Mouse (Mus musculus): ENCODE measurements around the gene Ugt1a10. TPM values are rescaled to one million over a fixed set of nuclear protein-coding genes. Genes with fewer than 3 reads are reported as not detected.
"Not testable (repeated sequence)": the region's sequence is repeated elsewhere in the genome, so short reads cannot be mapped to it uniquely, and the experiment has no call there.

The Ugt1a10 gene
- polyA plus RNA-seq, 1 experiment from 2014 or later: not detected

GRCm38 (mm10) chr1:88138145-88138544 lies 83.0 kb downstream of the Ugt1a10 start:
- no peaks in the 10 kb centered on the region for H3K36me3 ChIP-seq (ENCODE audit: control insufficient read depth, insufficient read depth, low read length)
- no peak overlapping the region for H3K4me3 ChIP-seq (replicated peaks; ENCODE audit: low read depth, low read length)
- WGBS: 96% methylated on average over 1 of the region's 1 CpGs
- no peaks in the 10 kb centered on the region for H3K4me1 ChIP-seq (ENCODE audit: control insufficient read depth, insufficient read depth, low read length)
- H3K9me3 ChIP-seq (ENCODE audit: control insufficient read depth, low read length): no peaks in the 10 kb centered on the region
- no peak overlapping the region for H3K27ac ChIP-seq (replicated peaks; ENCODE audit: low read depth, low read length)
- H3K4me2 ChIP-seq (ENCODE audit: low read length): no peak overlapping the region
- DNase-seq: no peak
- no peak overlapping the region for H3K9ac ChIP-seq (replicated peaks; ENCODE audit: low read length)
- no peaks in the 10 kb centered on the region for H3K27me3 ChIP-seq (ENCODE audit: control insufficient read depth, insufficient read depth, low read length)
- no peak for ATAC-seq (ENCODE audit: low FRiP score, low TSS enrichment)

- not testable (repeated sequence) for DNase-seq; H3K4me1 ChIP-seq (ENCODE audit: control insufficient read depth, insufficient read depth, low read length)
- 49% methylated on average over 1 of the region's 1 CpGs for WGBS
Observed at GRCm38 (mm10) chr1:88140492-88140891, 85.3 kb downstream of the Ugt1a10 start.

GRCm38 (mm10) chr1:88143966-88144675 lies 88.9 kb downstream of the Ugt1a10 start:
- H3K27ac ChIP-seq (replicated peaks; ENCODE audit: low read depth, low read length); H3K9me3 ChIP-seq (ENCODE audit: control insufficient read depth, low read length); H3K4me3 ChIP-seq (replicated peaks; ENCODE audit: low read depth, low read length); H3K36me3 ChIP-seq (ENCODE audit: control insufficient read depth, insufficient read depth, low read length); H3K4me1 ChIP-seq (ENCODE audit: control insufficient read depth, insufficient read depth, low read length); H3K4me2 ChIP-seq (ENCODE audit: low read length); H3K27me3 ChIP-seq (ENCODE audit: control insufficient read depth, insufficient read depth, low read length); ATAC-seq (ENCODE audit: low FRiP score, low TSS enrichment); H3K9ac ChIP-seq (replicated peaks; ENCODE audit: low read length): not testable (repeated sequence)
- 2% methylated on average over 5 of the region's 5 CpGs for WGBS
- DNase-seq: peak; percentile 23

More at GRCm38 (mm10) chr1:88140492-88140891, 85.3 kb downstream of the Ugt1a10 start:
- not testable (repeated sequence) for H3K36me3 ChIP-seq (ENCODE audit: control insufficient read depth, insufficient read depth, low read length); H3K9me3 ChIP-seq (ENCODE audit: control insufficient read depth, low read length); H3K4me2 ChIP-seq (ENCODE audit: low read length); H3K27ac ChIP-seq (replicated peaks; ENCODE audit: low read depth, low read length); H3K4me3 ChIP-seq (replicated peaks; ENCODE audit: low read depth, low read length); H3K9ac ChIP-seq (replicated peaks; ENCODE audit: low read length); H3K27me3 ChIP-seq (ENCODE audit: control insufficient read depth, insufficient read depth, low read length); ATAC-seq (ENCODE audit: low FRiP score, low TSS enrichment)

GRCm38 (mm10) chr1:88145278-88145677 lies 90.1 kb downstream of the Ugt1a10 start:
- WGBS: 71% methylated on average over 2 of the region's 2 CpGs
- H3K4me1 ChIP-seq (ENCODE audit: control insufficient read depth, insufficient read depth, low read length); H3K27ac ChIP-seq (replicated peaks; ENCODE audit: low read depth, low read length); H3K36me3 ChIP-seq (ENCODE audit: control insufficient read depth, insufficient read depth, low read length); H3K27me3 ChIP-seq (ENCODE audit: control insufficient read depth, insufficient read depth, low read length); H3K9me3 ChIP-seq (ENCODE audit: control insufficient read depth, low read length); H3K4me3 ChIP-seq (replicated peaks; ENCODE audit: low read depth, low read length); H3K4me2 ChIP-seq (ENCODE audit: low read length); ATAC-seq (ENCODE audit: low FRiP score, low TSS enrichment); H3K9ac ChIP-seq (replicated peaks; ENCODE audit: low read length): not testable (repeated sequence)
- DNase-seq: peak; percentile 31

GRCm38 (mm10) chr1:88150133-88150532 lies 94.9 kb downstream of the Ugt1a10 start:
- not testable (repeated sequence) for H3K36me3 ChIP-seq (ENCODE audit: control insufficient read depth, insufficient read depth, low read length); H3K4me1 ChIP-seq (ENCODE audit: control insufficient read depth, insufficient read depth, low read length); H3K9ac ChIP-seq (replicated peaks; ENCODE audit: low read length); H3K4me2 ChIP-seq (ENCODE audit: low read length); H3K27me3 ChIP-seq (ENCODE audit: control insufficient read depth, insufficient read depth, low read length); H3K4me3 ChIP-seq (replicated peaks; ENCODE audit: low read depth, low read length); ATAC-seq (ENCODE audit: low FRiP score, low TSS enrichment); DNase-seq; H3K27ac ChIP-seq (replicated peaks; ENCODE audit: low read depth, low read length); H3K9me3 ChIP-seq (ENCODE audit: control insufficient read depth, low read length)
- 65% methylated on average over 2 of the region's 2 CpGs for WGBS

GRCm38 (mm10) chr1:88158430-88158829 lies 103.2 kb downstream of the Ugt1a10 start:
- no peaks in the 10 kb centered on the region for H3K27me3 ChIP-seq (ENCODE audit: control insufficient read depth, insufficient read depth, low read length)
- no peaks in the 10 kb centered on the region for H3K9me3 ChIP-seq (ENCODE audit: control insufficient read depth, low read length)
- no peak overlapping the region for H3K27ac ChIP-seq (replicated peaks; ENCODE audit: low read depth, low read length)
- no peaks in the 10 kb centered on the region for H3K4me1 ChIP-seq (ENCODE audit: control insufficient read depth, insufficient read depth, low read length)
- ATAC-seq (ENCODE audit: low FRiP score, low TSS enrichment) (no peak), DNase-seq (no peak)
- no peak overlapping the region for H3K4me2 ChIP-seq (ENCODE audit: low read length)
- no peak overlapping the region for H3K9ac ChIP-seq (replicated peaks; ENCODE audit: low read length)
- WGBS: 91% methylated on average over 2 of the region's 2 CpGs
- no peak overlapping the region for H3K4me3 ChIP-seq (replicated peaks; ENCODE audit: low read depth, low read length)
- H3K36me3 ChIP-seq (ENCODE audit: control insufficient read depth, insufficient read depth, low read length): no peaks in the 10 kb centered on the region

- H3K4me3 ChIP-seq (replicated peaks; ENCODE audit: low read depth, low read length): no peak within 1 kb of the TSS
- H3K36me3 ChIP-seq (ENCODE audit: control insufficient read depth, insufficient read depth, low read length): no peaks in the 10 kb centered on the region
- H3K27me3 ChIP-seq (ENCODE audit: control insufficient read depth, insufficient read depth, low read length): no peaks in the 10 kb centered on the region
- no peak within 1 kb of the TSS for H3K27ac ChIP-seq (replicated peaks; ENCODE audit: low read depth, low read length)
- DNase-seq: no peak
- no peaks in the 10 kb centered on the region for H3K9me3 ChIP-seq (ENCODE audit: control insufficient read depth, low read length)
- H3K4me1 ChIP-seq (ENCODE audit: control insufficient read depth, insufficient read depth, low read length): no peaks in the 10 kb centered on the region
- H3K9ac ChIP-seq (replicated peaks; ENCODE audit: low read length): no peak within 1 kb of the TSS
- 78% methylated on average over 5 of the region's 5 CpGs for WGBS
- no peak for ATAC-seq (ENCODE audit: low FRiP score, low TSS enrichment)
- no peak within 1 kb of the TSS for H3K4me2 ChIP-seq (ENCODE audit: low read length)
Observed at GRCm38 (mm10) chr1:88165711-88166110, 110.5 kb downstream of the Ugt1a10 start, which contains the start of gene Ugt1a5. Gene Ugt1a5 (plus strand): TSS chr1:88166012.

- not testable (repeated sequence) for H3K4me3 ChIP-seq (replicated peaks; ENCODE audit: low read depth, low read length); H3K27me3 ChIP-seq (ENCODE audit: control insufficient read depth, insufficient read depth, low read length); ATAC-seq (ENCODE audit: low FRiP score, low TSS enrichment); H3K4me2 ChIP-seq (ENCODE audit: low read length); H3K9ac ChIP-seq (replicated peaks; ENCODE audit: low read length); H3K36me3 ChIP-seq (ENCODE audit: control insufficient read depth, insufficient read depth, low read length); H3K9me3 ChIP-seq (ENCODE audit: control insufficient read depth, low read length); H3K27ac ChIP-seq (replicated peaks; ENCODE audit: low read depth, low read length); H3K4me1 ChIP-seq (ENCODE audit: control insufficient read depth, insufficient read depth, low read length); DNase-seq
- 91% methylated on average over 5 of the region's 7 CpGs for WGBS
Observed at GRCm38 (mm10) chr1:88172190-88172589, 117.0 kb downstream of the Ugt1a10 start.

- Histone ChIP-seq H3K4me3 (replicated peaks; ENCODE audit: low read depth, low read length) (no peak overlapping the region), H3K9me3 (ENCODE audit: control insufficient read depth, low read length) (peaks cover 8% of the 10 kb centered on the region; the same call in 1 of the 2 replicates), H3K27me3 (ENCODE audit: control insufficient read depth, insufficient read depth, low read length) (no peaks in the 10 kb centered on the region), H3K4me1 (ENCODE audit: control insufficient read depth, insufficient read depth, low read length) (no peaks in the 10 kb centered on the region), H3K4me2 (ENCODE audit: low read length) (no peak overlapping the region), H3K9ac (replicated peaks; ENCODE audit: low read length) (no peak overlapping the region), H3K27ac (replicated peaks; ENCODE audit: low read depth, low read length) (no peak overlapping the region), H3K36me3 (ENCODE audit: control insufficient read depth, insufficient read depth, low read length) (no peaks in the 10 kb centered on the region)
- ATAC-seq (ENCODE audit: low FRiP score, low TSS enrichment): no peak
- WGBS: 100% methylated on average over 1 of the region's 1 CpGs
- DNase-seq: no peak
Observed at GRCm38 (mm10) chr1:88179657-88180056, 124.5 kb downstream of the Ugt1a10 start.

Data from midbrain, embryonic 14.5 days (tissue).